Mouse (Mus musculus) small intestine, adult 2 months (tissue): ENCODE measurements around the gene C530008M17Rik. TPM values are rescaled to one million over a fixed set of nuclear protein-coding genes. Genes with fewer than 3 reads are reported as not detected.

Source experiments
- H3K27ac ChIP-seq: fragments of 200-500 bp; 2 replicates; pipeline ENCODE4 v1.5.1; 2012; ENCODE audit warnings: low read depth, low read length, control low read depth, inconsistent platforms; ENCODE audit not compliant: insufficient read depth
- H3K27me3 ChIP-seq: fragments of 200-500 bp; 2 replicates; pipeline ENCODE4 v1.6.1; 2012; ENCODE audit warnings: mild to moderate bottlenecking, moderate library complexity, low read length, inconsistent platforms; ENCODE audit not compliant: control insufficient read depth, insufficient read depth
- H3K36me3 ChIP-seq: fragments of 200-500 bp; 2 replicates; pipeline ENCODE4 v1.6.1; 2012; ENCODE audit warnings: mild to moderate bottlenecking, low read length, control low read depth, inconsistent platforms; ENCODE audit not compliant: control insufficient read depth, insufficient read depth
- H3K4me1 ChIP-seq: fragments of 200-500 bp; 2 replicates; pipeline ENCODE4 v1.6.1; 2012; ENCODE audit warnings: low read length, inconsistent platforms, mixed read lengths; ENCODE audit not compliant: control insufficient read depth, insufficient read depth, insufficient read length
- H3K4me3 ChIP-seq: fragments of 200-500 bp; 2 replicates; pipeline ENCODE4 v1.5.1; 2012; ENCODE audit warnings: low read depth, mild to moderate bottlenecking, control low read depth, inconsistent platforms, low read length, moderate library complexity
- CTCF ChIP-seq: fragments of 200-500 bp; IDR thresholded peaks from 2 replicates; pipeline ENCODE4 v1.5.1; 2012; ENCODE audit warnings: low read depth, mild to moderate bottlenecking, control low read depth, inconsistent platforms, low read length, moderate library complexity, mixed read lengths; ENCODE audit not compliant: insufficient replicate concordance, insufficient read length; ENCODE audit errors: extremely low read depth
- POLR2A ChIP-seq: fragments of 200-500 bp; IDR thresholded peaks from 2 replicates; pipeline ENCODE4 v1.6.1; 2012; ENCODE audit warnings: low read depth, mild to moderate bottlenecking, control low read depth, inconsistent platforms, low read length, moderate library complexity
- WGBS: fragments of 180-500 bp; shearing (Covaris S2); methylation state at CpG from one replicate; pipeline ENCODE4 v1.1.7; 2018; 5-methylcytosine and 5-hydroxymethylcytosine counted together
- polyA plus RNA-seq: library from polyadenylated mRNA; depleted of rRNA; stranded (reverse); fragments of >200 nt; gene quantifications from 2 replicates; pipeline ENCODE4 v1.2.3, GENCODE M21; 2012; rRNA removed

Gene C530008M17Rik
- 9.8 and 42.5 TPM in 2 replicates for polyA plus RNA-seq

DNA sequence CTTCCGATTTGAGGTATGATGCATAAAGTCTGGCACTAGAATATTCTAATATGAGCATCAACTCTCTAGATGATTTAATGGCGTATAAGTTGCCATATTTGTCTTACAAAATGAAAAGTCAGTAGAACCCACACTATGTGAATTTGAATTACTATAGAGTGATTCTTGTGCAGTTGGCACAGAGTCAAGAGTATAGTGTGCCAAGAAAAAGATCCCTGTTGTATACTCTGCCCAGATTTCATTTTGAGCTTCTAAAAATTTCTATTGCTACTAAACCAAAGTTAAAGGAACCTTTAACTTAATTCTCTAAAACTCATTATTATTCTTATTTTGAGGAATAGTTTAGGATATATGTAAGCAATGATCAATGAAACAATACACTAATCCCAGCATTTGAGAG is at the start of gene C530008M17Rik:
Gene C530008M17Rik (plus strand): TSS at position 301 of the 400 bp plus-strand sequence.
- WGBS, result 53% methylated on average over 2 of the region's 2 CpGs
- Histone ChIP-seq H3K4me3 (peak within 1 kb of the TSS; percentile 68), H3K4me1 (peaks cover 19% of the 10 kb centered on the region), H3K27ac (no peak within 1 kb of the TSS), H3K27me3 (peaks cover 20% of the 10 kb centered on the region; the same call in 1 of the 2 replicates), H3K36me3 (no peaks in the 10 kb centered on the region)
- no peak for TF ChIP-seq POLR2A
- no peak for TF ChIP-seq CTCF

DNA sequence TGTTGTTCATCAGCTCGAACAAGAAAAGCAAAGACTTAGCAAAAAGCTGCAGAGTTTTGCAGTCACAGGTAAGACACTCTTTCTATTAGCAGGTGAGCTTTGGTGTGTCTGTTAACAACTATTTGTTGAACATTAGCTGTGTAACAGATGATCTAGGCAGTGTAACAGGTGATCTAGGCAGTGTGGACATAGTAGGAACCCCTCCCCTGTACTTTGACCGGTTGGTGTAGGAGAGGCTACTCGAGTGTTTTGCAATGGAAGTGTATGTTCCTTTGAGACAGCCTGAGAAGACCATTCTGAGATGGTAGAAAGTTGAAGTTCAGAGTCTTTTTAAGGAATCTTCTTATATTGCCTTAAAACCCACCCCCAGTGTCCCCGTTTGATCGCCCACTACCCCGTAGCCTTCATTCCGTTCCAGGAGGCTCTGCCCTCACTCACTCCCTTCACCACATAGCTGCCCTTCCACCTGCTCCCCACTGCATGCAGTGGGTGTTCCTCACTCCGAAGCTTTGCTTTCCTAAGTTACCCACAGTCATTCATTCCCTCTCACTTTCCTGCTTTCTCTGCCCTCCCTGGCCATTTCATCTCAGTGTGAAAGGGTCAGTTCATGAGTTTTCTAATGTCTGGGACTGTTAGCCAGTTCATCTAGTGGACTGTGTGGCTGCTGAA is 46.5 kb upstream of the C530008M17Rik start:
- H3K4me3 ChIP-seq, result no peak overlapping the region
- 36% methylated on average over 8 of the region's 8 CpGs for WGBS
- peaks cover 21% of the 10 kb centered on the region for H3K36me3 ChIP-seq
- no peaks in the 10 kb centered on the region for H3K27me3 ChIP-seq
- peaks cover 5% of the 10 kb centered on the region; the same call in 1 of the 2 replicates for H3K4me1 ChIP-seq
- 0 out of 2 replicates have a peak overlapping the region, but pooled peaks have one; percentile 4 for H3K27ac ChIP-seq
- no peak for TF ChIP-seq POLR2A
- no peak for TF ChIP-seq CTCF

DNA sequence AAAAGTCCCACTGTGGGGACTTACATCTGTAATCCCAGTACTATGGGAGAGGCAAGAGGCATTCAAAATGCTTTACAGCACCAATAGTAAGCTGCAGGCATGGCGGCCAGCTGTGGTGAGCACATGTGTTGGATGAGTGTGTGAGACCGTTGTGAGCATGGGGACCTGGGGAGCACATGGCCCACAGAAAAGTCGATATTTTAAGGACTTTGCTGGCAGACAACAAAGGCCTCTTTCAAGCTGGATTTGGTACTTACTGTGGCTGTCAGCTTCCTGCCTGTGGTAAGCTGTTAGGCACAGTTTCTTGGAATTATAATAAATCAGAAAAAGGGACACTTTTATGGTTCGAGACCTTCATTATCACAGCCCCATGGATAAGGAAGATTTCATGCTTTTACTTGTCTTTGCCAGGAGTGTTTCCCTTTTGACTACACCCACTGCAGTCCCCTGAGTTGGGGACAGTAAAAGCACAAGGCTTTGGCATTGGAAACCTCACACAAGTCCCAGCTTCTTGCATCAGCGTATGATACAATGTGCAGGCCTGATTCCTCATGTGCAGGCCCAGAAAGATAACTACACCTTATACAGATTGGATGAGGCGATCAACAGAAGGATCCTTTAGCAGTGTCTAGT is 43.3 kb upstream of the C530008M17Rik start:
- Histone ChIP-seq H3K4me1 (peaks cover 5% of the 10 kb centered on the region; the same call in 1 of the 2 replicates), H3K4me3 (no peak overlapping the region), H3K36me3 (peaks cover 29% of the 10 kb centered on the region), H3K27me3 (no peaks in the 10 kb centered on the region), H3K27ac (no peak overlapping the region)
- WGBS, result 79% methylated on average over 6 of the region's 6 CpGs
- TF ChIP-seq CTCF, result no peak
- no peak for TF ChIP-seq POLR2A

DNA sequence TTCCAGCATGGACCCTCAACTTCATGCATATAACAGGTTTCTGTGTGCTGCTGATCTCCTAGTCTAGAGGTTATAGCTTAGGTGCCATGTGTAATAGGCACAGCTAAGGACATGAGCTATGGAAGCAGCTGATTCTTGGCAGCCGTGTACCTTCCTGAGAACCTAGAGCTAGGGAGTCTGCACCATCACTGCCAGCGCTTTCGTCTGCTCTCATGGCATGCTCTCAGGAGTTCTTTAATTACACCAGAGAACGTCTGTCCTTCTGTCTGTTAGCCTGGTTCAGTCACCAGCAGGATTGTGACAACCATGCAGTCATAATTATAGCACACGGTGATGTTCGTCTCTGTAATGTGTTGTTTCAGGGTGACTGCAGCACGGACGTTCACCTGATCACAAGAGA is 41.0 kb upstream of the C530008M17Rik start:
- Histone ChIP-seq H3K36me3 (peaks cover 40% of the 10 kb centered on the region), H3K4me3 (no peak overlapping the region), H3K27ac (no peak overlapping the region), H3K4me1 (no peaks in the 10 kb centered on the region), H3K27me3 (no peaks in the 10 kb centered on the region)
- no peak for TF ChIP-seq CTCF
- no peak for TF ChIP-seq POLR2A
- 94% methylated on average over 8 of the region's 8 CpGs for WGBS

DNA sequence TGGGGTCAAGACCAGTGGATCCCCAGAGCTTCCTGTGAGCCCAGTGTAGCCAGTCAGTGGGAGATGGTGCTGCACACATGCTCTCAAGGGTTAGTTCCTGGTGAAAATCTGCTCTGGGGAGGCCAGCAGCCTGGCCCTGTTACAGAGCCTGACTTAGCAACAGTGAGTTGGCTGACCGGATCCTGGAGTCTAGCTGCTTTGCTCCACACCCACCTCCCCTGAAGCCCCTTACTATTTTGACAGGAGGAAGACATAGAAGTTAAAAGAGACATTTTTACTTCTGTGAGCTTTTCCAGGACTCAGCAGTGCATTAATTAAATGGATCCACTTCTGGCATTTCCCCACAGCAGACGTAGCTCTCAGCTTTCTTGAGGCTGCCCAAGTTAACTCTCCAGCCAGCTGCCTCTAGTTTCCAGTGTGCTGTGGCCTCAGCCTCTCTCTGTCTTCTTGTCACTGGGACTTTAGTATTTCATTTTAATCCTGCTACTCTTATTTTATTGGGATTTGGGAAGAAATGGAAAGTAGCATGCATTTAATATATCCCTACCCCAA is 40.0 kb upstream of the C530008M17Rik start:
- Histone ChIP-seq H3K4me3 (no peak overlapping the region), H3K4me1 (no peaks in the 10 kb centered on the region), H3K36me3 (peaks cover 38% of the 10 kb centered on the region), H3K27ac (no peak overlapping the region), H3K27me3 (no peaks in the 10 kb centered on the region)
- WGBS, result 98% methylated on average over 2 of the region's 2 CpGs
- TF ChIP-seq CTCF (no peak), POLR2A (no peak)

DNA sequence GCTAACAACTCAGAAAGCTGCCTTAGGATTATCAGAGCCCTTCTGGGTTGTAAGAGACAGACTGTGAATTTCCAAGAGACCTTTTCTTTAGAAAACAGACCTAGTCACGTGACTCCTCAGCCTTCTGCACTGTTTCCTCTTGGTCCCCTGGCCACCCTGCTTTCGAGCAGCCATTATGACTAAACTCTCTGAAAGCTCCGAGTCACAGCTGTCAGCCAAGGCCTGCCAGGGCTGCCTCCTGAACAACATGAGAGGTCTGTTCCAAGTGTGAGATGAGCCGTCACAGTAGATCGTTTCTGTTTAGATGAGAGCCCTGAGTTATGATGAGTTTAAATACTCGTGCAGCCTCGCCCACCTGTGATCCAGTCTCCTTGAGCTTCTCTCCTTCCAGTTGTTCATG is 37.6 kb upstream of the C530008M17Rik start:
- Histone ChIP-seq H3K4me3 (no peak overlapping the region), H3K27me3 (no peaks in the 10 kb centered on the region), H3K4me1 (no peaks in the 10 kb centered on the region), H3K27ac (no peak overlapping the region), H3K36me3 (peaks cover 31% of the 10 kb centered on the region)
- 84% methylated on average over 7 of the region's 7 CpGs for WGBS
- TF ChIP-seq POLR2A, result no peak
- no peak for TF ChIP-seq CTCF

DNA sequence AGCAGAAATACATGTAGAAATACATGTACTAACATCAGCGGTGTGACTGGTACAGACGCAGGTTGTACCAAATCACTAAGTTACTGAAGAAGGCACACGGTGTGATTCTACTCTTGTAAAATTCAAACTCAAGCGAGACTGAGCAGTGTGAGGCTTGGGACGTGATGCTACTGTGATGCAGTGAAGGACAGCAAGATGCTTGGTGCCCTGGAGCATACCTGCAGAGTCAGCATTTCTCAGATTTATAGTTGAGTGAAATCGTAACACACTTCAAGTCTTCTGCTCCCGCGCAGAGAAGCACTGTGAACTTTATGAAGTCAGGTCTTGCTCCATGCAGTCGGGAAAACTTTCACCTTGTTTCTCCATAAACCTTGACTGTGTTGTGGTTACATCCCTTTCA is 32.6 kb upstream of the C530008M17Rik start:
- Histone ChIP-seq H3K4me3 (no peak overlapping the region), H3K4me1 (no peaks in the 10 kb centered on the region), H3K36me3 (peaks cover 12% of the 10 kb centered on the region), H3K27ac (no peak overlapping the region), H3K27me3 (no peaks in the 10 kb centered on the region)
- WGBS, result 97% methylated on average over 9 of the region's 9 CpGs
- TF ChIP-seq CTCF, result no peak
- TF ChIP-seq POLR2A, result no peak
